Mouse (Mus musculus): ENCODE data around the gene Soga3. TPM values are rescaled to one million over a fixed set of nuclear protein-coding genes. Genes with fewer than 3 reads are reported as not detected.
A peak's percentile ranks its signal among the peaks of the same experiment; 100 is the strongest.

The Soga3 gene
- 124 and 138 TPM in 2 replicates for polyA plus RNA-seq (2015; fragmentation: Nextera tagmentation; extraction: Ambion mirVana)

- WGBS: under 1% methylated on average over 34 of the region's 34 CpGs
These were observed at the start of gene Soga3 for GRCm38 (mm10) chr10:29143566-29144335. Gene Soga3, plus strand, starts transcription at chr10:29143839.

GRCm38 (mm10) chr10:29106962-29107361 is 36.7 kb upstream of the Soga3 start:
- no peaks in the 10 kb centered on the region for H3K27me3 ChIP-seq (ENCODE audit: control insufficient read depth, insufficient read depth, low read depth, low read length)
- H3K27ac ChIP-seq (ENCODE audit: low read length): no peak overlapping the region
- H3K9me3 ChIP-seq (replicated peaks; ENCODE audit: control insufficient read depth, low read length, poor library complexity, severe bottlenecking): no peaks in the 10 kb centered on the region
- WGBS: 10% methylated on average over 4 of the region's 4 CpGs
- no peak overlapping the region for H3K4me2 ChIP-seq (ENCODE audit: low read length)
- no peak overlapping the region for H3K4me3 ChIP-seq (ENCODE audit: low read depth, low read length)
- H3K36me3 ChIP-seq (ENCODE audit: control insufficient read depth, insufficient read depth, low read length): no peaks in the 10 kb centered on the region
- no peak for ATAC-seq
- no peak overlapping the region for H3K9ac ChIP-seq (ENCODE audit: low read depth, low read length)
- H3K4me1 ChIP-seq (ENCODE audit: control insufficient read depth, insufficient read depth, low read length): no peaks in the 10 kb centered on the region

More at GRCm38 (mm10) chr10:29143566-29144335, at the start of gene Soga3:
- peaks cover 21% of the 10 kb centered on the region for H3K4me1 ChIP-seq (ENCODE audit: control insufficient read depth, insufficient read depth, low read length)
- H3K4me3 ChIP-seq (ENCODE audit: low read depth, low read length): peak within 1 kb of the TSS; percentile 95
- no peaks in the 10 kb centered on the region for H3K27me3 ChIP-seq (ENCODE audit: control insufficient read depth, insufficient read depth, low read depth, low read length)
- H3K36me3 ChIP-seq (ENCODE audit: control insufficient read depth, insufficient read depth, low read length): no peaks in the 10 kb centered on the region
- ATAC-seq: peak; percentile 91
- H3K4me2 ChIP-seq (ENCODE audit: low read length): peak within 1 kb of the TSS; percentile 92
- H3K27ac ChIP-seq (ENCODE audit: low read length): peak within 1 kb of the TSS; percentile 98
- H3K9ac ChIP-seq (ENCODE audit: low read depth, low read length): peak within 1 kb of the TSS; percentile 82
- H3K9me3 ChIP-seq (replicated peaks; ENCODE audit: control insufficient read depth, low read length, poor library complexity, severe bottlenecking): no peaks in the 10 kb centered on the region

DNA sequence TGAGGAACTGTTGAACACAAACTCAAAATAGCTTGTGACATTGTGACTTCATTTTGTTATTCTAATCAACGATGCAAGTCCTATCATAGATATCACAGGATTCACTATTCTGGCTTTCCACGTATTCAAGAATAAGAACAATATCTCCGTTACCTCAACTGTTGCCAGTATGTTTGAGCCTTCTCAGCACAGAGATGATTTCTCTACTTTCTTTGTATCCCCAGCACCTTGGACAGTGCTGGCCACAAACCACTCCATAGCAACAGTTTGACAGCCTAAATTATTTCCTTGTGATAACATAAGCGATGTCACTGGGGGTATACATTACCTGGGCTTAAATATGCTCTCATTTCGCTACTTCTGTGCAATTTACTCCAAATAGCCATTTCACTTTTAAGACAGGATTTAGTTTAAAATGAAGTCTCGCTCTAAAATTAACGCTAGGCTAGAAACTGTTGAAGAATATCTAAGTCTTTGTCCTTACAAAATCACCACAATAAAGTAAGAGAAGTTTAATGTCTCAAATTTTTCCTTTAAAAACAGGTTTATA is 1.0 kb upstream of the Soga3 start:
- no peaks in the 10 kb centered on the region for H3K27me3 ChIP-seq (ENCODE audit: control insufficient read depth, insufficient read depth, low read depth, low read length)
- peak overlapping the region; percentile 84 for H3K27ac ChIP-seq (ENCODE audit: low read length)
- 28% methylated on average over 7 of the region's 7 CpGs for WGBS
- H3K36me3 ChIP-seq (ENCODE audit: control insufficient read depth, insufficient read depth, low read length): no peaks in the 10 kb centered on the region
- H3K4me1 ChIP-seq (ENCODE audit: control insufficient read depth, insufficient read depth, low read length): peaks cover 14% of the 10 kb centered on the region
- no peaks in the 10 kb centered on the region for H3K9me3 ChIP-seq (replicated peaks; ENCODE audit: control insufficient read depth, low read length, poor library complexity, severe bottlenecking)
- peak overlapping the region; percentile 95 for H3K4me3 ChIP-seq (ENCODE audit: low read depth, low read length)
- ATAC-seq: no peak
- H3K4me2 ChIP-seq (ENCODE audit: low read length): peak overlapping the region; percentile 70
- peak overlapping the region; percentile 59 for H3K9ac ChIP-seq (ENCODE audit: low read depth, low read length)

GRCm38 (mm10) chr10:29144612-29145405 is 1.2 kb downstream of the Soga3 start:
- Histone ChIP-seq H3K9me3 (replicated peaks; ENCODE audit: control insufficient read depth, low read length, poor library complexity, severe bottlenecking) (no peaks in the 10 kb centered on the region), H3K9ac (ENCODE audit: low read depth, low read length) (peak overlapping the region; percentile 82), H3K27me3 (ENCODE audit: control insufficient read depth, insufficient read depth, low read depth, low read length) (no peaks in the 10 kb centered on the region), H3K36me3 (ENCODE audit: control insufficient read depth, insufficient read depth, low read length) (no peaks in the 10 kb centered on the region), H3K4me2 (ENCODE audit: low read length) (peak overlapping the region; percentile 92), H3K4me3 (ENCODE audit: low read depth, low read length) (peak overlapping the region; percentile 95), H3K4me1 (ENCODE audit: control insufficient read depth, insufficient read depth, low read length) (peaks cover 32% of the 10 kb centered on the region), H3K27ac (ENCODE audit: low read length) (peak overlapping the region; percentile 98)
- 4% methylated on average over 7 of the region's 12 CpGs for WGBS
- ATAC-seq: no peak

- Histone ChIP-seq H3K9me3 (replicated peaks; ENCODE audit: control insufficient read depth, low read length, poor library complexity, severe bottlenecking) (no peaks in the 10 kb centered on the region), H3K27me3 (ENCODE audit: control insufficient read depth, insufficient read depth, low read depth, low read length) (no peaks in the 10 kb centered on the region), H3K4me2 (ENCODE audit: low read length) (peak overlapping the region; percentile 92), H3K36me3 (ENCODE audit: control insufficient read depth, insufficient read depth, low read length) (no peaks in the 10 kb centered on the region), H3K9ac (ENCODE audit: low read depth, low read length) (peak overlapping the region; percentile 95), H3K4me1 (ENCODE audit: control insufficient read depth, insufficient read depth, low read length) (peaks cover 37% of the 10 kb centered on the region), H3K27ac (ENCODE audit: low read length) (peak overlapping the region; percentile 98), H3K4me3 (ENCODE audit: low read depth, low read length) (peak overlapping the region; percentile 95)
- peak; percentile 22 for ATAC-seq
- WGBS: under 1% methylated on average over 22 of the region's 22 CpGs
These were observed 2.7 kb downstream of the Soga3 start for GRCm38 (mm10) chr10:29146198-29146857.

DNA sequence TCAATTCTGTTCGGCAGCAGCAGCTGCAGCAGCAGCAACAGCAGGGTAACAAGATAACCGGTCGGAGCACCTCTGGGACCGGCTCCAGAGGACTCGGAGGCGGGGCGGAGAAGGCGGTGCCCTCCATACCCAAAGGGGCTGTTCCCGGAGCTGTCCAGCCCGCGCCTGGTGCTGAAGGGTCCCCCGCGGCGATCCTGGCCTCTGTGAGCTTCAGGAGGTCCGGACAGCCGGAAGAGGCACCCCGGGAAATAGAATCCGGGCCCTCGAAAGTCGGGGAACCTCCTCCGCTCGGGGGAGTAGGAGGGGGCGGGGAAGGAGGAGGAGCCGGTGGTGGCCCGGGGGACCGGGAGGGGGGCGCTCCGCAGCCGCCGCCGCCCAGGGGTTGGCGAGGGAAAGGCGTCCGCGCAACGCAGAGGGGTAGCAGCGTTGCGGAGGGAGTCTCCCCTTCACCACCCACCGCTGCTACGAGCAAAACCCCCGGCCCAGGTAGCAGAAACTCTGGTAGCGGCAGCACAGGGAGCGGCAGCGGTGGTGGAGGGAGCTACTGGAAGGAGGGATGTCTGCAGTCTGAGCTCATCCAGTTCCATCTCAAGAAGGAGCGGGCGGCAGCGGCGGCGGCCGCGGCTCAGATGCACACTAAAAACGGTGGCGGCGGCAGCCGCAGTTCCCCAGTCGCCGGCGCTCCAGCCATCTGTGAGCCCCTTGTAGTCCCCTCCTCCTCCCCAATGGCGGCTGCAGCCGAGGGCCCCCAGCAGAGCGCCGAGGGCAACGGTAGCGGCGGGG is 3.4 kb downstream of the Soga3 start:
- peak overlapping the region; percentile 95 for H3K4me3 ChIP-seq (ENCODE audit: low read depth, low read length)
- ATAC-seq: peak; percentile 73
- peaks cover 37% of the 10 kb centered on the region for H3K4me1 ChIP-seq (ENCODE audit: control insufficient read depth, insufficient read depth, low read length)
- no peaks in the 10 kb centered on the region for H3K27me3 ChIP-seq (ENCODE audit: control insufficient read depth, insufficient read depth, low read depth, low read length)
- peak overlapping the region; percentile 92 for H3K4me2 ChIP-seq (ENCODE audit: low read length)
- WGBS: under 1% methylated on average over 60 of the region's 65 CpGs
- H3K36me3 ChIP-seq (ENCODE audit: control insufficient read depth, insufficient read depth, low read length): no peaks in the 10 kb centered on the region; the same call in 1 of the 2 replicates
- no peaks in the 10 kb centered on the region for H3K9me3 ChIP-seq (replicated peaks; ENCODE audit: control insufficient read depth, low read length, poor library complexity, severe bottlenecking)
- H3K9ac ChIP-seq (ENCODE audit: low read depth, low read length): peak overlapping the region; percentile 95
- peak overlapping the region; percentile 98 for H3K27ac ChIP-seq (ENCODE audit: low read length)

GRCm38 (mm10) chr10:29147641-29147990 is 4.0 kb downstream of the Soga3 start:
- H3K27ac ChIP-seq (ENCODE audit: low read length): peak overlapping the region; percentile 98
- 1% methylated on average over 12 of the region's 12 CpGs for WGBS
- H3K27me3 ChIP-seq (ENCODE audit: control insufficient read depth, insufficient read depth, low read depth, low read length): no peaks in the 10 kb centered on the region
- peak overlapping the region; percentile 95 for H3K4me3 ChIP-seq (ENCODE audit: low read depth, low read length)
- peaks cover 42% of the 10 kb centered on the region for H3K4me1 ChIP-seq (ENCODE audit: control insufficient read depth, insufficient read depth, low read length)
- peak overlapping the region; percentile 92 for H3K4me2 ChIP-seq (ENCODE audit: low read length)
- H3K9me3 ChIP-seq (replicated peaks; ENCODE audit: control insufficient read depth, low read length, poor library complexity, severe bottlenecking): no peaks in the 10 kb centered on the region
- H3K9ac ChIP-seq (ENCODE audit: low read depth, low read length): peak overlapping the region; percentile 95
- ATAC-seq: no peak
- H3K36me3 ChIP-seq (ENCODE audit: control insufficient read depth, insufficient read depth, low read length): no peaks in the 10 kb centered on the region; the same call in 1 of the 2 replicates

GRCm38 (mm10) chr10:29148076-29148475 is 4.4 kb downstream of the Soga3 start:
- ATAC-seq: peak; percentile 19; the same call in 1 of the 2 replicates
- H3K27ac ChIP-seq (ENCODE audit: low read length): peak overlapping the region; percentile 98
- peaks cover 42% of the 10 kb centered on the region for H3K4me1 ChIP-seq (ENCODE audit: control insufficient read depth, insufficient read depth, low read length)
- peak overlapping the region; percentile 92 for H3K4me2 ChIP-seq (ENCODE audit: low read length)
- WGBS: under 1% methylated on average over 21 of the region's 21 CpGs
- H3K9me3 ChIP-seq (replicated peaks; ENCODE audit: control insufficient read depth, low read length, poor library complexity, severe bottlenecking): no peaks in the 10 kb centered on the region
- H3K36me3 ChIP-seq (ENCODE audit: control insufficient read depth, insufficient read depth, low read length): no peaks in the 10 kb centered on the region; the same call in 1 of the 2 replicates
- H3K9ac ChIP-seq (ENCODE audit: low read depth, low read length): peak overlapping the region; percentile 95
- no peaks in the 10 kb centered on the region for H3K27me3 ChIP-seq (ENCODE audit: control insufficient read depth, insufficient read depth, low read depth, low read length)
- peak overlapping the region; percentile 95 for H3K4me3 ChIP-seq (ENCODE audit: low read depth, low read length)

Data from midbrain, embryonic 16.5 days (tissue).